Mouse (Mus musculus) skeletal muscle tissue, adult 2 months (tissue): ENCODE data around the gene Reck.

ENCODE experiments used
- DNase-seq: peaks from one replicate; pipeline ENCODE4 v3.0.0-alpha.2; 2012; ENCODE audit warnings: low read depth, low spot score

Reck gene

DNA sequence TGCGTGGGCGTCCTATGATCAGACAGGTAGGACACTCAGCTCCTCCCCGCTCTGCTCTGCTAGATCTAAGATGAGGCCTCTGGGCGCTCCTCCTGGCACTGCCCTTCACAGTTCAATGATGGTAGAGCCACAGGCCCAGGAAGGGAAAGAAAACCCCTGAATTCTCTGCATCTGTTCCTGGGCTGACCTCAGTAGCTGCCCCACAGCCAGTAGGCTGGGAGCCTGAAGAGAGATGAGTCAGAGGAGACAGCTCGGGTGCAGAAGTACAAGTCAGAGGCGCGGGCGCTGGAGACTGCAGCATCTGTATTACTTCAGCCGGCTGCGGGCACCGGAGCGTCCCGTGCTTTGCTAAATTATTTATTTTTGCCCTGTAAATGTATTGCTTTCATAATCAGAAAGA lies 93.3 kb downstream of the Reck start:
- DNase-seq, result no peak

DNA sequence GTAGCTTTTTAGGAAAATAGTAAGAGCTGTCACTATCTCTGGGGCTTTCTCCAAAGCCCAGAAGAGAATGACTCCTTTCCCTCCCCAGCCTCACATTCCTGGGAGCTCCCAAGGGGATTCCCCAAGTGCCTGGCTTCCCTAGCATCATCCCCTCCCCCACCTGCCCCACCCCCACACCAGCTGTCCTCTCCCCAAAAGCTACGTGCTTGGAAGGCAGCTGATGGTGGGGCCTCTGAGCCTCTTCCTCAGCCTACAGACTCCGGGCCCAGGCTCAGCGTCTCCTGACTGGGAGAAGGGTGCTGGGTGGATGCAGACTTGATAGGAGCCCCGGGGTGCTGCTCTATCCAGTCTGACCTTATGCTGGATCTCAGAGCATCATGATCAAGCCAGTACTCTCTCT lies 94.0 kb downstream of the Reck start:
- DNase-seq, result no peak

DNA sequence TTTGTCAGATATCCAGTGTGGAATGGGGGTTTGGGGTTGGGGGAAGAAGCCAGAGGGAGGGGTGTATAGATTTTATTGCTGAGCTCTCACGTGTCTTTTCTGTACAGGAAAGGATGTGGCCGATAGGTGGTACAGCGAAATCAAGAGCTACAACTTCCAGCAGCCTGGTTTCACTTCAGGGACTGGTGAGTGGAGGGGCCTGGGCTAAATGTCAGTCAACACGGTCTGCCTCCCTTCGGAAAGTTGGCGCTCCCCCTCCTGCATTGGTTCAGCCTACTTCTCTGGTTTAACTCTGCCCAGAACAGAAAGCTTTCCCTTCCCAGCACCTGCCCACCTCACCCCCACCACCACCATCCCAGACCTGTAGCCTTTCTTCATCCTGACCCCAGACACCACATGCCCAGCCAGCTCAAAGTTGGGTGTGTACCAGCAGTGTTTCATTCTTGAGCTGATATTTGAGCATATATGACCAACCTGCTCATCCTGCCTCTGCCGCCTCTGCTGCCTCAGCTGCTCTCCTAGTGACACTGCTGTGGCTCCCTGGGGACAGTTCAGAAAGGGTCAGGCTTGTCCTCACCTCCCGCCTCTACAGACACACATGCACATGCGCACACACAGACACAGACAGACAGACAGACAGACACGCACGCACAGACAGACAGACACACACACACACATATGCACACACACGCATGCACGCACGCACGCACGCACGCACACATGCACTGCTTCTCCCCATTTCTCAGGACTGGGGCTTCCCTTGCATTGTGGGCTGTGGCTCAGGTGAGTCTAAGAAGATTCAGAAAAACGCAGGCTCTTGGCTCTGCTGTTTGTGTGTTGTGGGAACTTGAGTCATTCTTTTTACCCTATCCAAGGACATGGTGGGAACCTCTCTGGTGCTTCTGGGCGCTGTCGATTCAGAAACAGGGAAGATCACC lies 95.3 kb downstream of the Reck start:
- DNase-seq, result no peak

DNA sequence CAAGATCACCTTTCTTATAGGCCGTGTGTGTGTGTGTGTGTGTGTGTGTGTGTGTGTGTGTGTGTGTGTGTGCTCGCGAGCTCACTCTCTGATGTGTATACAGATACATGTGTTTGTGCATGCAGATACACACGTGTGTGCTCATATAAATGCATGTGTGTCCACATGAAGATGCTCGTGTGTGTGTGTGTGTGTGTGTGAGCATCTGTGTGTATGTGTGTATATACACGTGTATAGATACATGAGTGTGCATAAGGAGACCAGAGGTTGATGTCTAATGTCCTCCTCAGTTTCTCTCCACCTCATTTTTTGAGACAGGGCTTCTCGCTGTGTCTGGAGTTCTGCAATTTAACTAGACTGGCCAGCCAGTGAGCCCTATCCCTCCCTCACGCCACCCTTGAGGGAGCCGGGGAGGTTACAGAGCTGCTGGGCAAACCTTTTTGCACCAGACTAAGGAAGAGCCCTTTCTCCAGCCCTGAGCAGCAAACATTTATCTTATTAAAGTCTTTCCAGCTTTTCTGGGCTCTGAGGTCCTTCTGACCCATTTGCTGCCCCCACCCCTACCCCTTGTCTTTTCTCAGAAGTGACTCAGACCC lies 96.3 kb downstream of the Reck start:
- no peak for DNase-seq

DNA sequence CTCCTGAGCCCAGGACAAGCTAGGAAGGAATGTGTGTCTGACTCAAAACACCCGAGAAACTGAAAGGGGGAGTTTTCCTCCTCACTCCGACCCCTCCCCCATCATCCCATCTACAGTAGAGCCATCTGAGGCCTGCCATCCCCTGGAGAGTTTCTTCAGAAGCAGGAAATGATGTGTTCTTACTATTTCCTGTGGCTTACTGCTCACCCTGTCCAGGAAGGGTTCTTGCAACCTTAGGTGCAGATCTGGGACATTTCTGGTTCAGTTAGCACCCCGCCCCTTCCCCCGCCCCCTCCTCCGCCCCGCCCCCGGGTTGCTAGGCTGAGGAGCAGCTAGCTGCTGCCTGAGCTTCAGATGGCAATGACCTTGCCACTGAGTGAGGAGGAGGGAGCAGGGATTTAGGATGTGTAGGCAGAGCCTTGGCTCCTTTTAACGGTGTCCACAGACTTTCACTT lies 96.8 kb downstream of the Reck start:
- no peak for DNase-seq

DNA sequence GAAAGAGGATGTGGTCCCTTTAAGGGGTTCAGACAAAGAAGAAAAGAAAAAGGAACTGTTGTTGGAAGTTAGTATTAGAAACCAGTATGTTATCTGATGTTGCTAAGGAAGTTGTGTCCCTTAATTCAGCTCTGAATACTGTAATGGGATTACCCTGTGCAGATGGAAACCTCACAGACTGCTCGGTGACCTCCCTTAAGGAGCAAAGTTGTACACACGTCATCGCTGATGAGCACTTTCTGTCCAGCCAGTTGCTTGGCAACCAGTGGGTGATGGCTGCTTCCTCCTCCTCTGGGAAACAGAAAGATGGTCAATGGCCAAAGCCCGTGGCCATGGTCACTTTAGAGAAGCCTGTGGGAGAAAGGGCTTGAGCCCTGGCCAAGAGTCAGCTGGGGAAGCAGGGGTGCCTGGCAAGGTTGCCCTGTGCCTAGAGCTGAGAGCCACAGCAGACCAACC lies 98.2 kb downstream of the Reck start:
- peak; percentile 87 for DNase-seq

DNA sequence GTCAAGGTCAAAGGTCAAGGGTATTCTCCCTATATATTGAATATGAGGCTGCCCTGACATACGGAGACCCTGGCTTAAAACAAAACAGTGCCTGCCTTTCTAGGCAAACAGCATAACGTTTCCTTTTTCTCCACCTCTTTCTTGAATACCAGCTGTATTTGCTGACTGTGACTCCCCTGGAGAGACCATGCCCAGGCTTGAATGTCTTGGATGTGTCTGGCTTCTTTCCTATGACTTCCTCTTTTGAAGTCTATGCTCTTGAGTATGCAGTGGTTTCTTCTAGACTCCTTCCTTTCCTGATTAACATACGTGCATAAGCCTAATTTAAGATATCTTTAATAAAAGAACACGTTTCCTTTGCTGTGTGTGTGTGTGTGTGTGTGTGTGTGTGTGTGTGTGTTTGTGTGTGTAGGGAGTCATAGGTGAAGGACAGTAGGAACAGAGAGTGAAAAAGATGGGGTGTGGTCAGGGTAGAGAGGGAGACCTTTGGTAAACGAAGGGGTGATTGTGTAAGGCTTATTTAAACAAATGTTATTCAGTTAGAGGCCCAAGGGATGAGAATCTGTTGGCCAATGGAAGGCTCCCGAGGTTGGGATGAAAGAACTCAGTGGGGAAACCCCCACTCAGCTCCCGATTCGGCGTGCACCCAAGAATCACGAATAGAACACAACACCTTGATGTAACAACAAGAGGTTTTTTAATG lies 99.7 kb downstream of the Reck start:
- DNase-seq, result no peak

DNA sequence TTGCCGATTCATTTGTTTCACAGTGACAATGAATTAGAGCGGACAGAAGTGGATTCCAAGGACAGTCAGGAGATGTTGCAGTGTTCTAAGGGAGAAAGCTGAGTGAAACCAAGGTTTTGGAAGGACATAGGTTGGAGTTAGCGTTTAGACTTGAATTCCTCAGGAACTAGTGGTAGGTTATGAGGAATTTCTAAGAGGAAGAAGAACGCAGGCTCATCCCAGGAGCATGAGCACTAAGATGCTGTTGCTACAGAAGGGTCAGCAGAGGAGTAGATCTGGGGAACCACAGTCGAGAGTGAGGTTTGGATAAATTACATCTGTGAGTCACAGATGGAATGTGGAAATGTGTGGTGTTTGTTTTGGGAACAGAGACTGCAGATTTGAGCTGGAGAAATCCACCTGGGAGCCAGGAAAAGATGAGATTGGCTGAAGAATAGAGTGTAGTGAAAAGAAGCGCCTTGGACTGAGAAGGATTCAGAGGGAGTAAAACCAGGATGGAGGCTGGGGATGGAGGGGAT lies 101.0 kb downstream of the Reck start:
- DNase-seq, result no peak

DNA sequence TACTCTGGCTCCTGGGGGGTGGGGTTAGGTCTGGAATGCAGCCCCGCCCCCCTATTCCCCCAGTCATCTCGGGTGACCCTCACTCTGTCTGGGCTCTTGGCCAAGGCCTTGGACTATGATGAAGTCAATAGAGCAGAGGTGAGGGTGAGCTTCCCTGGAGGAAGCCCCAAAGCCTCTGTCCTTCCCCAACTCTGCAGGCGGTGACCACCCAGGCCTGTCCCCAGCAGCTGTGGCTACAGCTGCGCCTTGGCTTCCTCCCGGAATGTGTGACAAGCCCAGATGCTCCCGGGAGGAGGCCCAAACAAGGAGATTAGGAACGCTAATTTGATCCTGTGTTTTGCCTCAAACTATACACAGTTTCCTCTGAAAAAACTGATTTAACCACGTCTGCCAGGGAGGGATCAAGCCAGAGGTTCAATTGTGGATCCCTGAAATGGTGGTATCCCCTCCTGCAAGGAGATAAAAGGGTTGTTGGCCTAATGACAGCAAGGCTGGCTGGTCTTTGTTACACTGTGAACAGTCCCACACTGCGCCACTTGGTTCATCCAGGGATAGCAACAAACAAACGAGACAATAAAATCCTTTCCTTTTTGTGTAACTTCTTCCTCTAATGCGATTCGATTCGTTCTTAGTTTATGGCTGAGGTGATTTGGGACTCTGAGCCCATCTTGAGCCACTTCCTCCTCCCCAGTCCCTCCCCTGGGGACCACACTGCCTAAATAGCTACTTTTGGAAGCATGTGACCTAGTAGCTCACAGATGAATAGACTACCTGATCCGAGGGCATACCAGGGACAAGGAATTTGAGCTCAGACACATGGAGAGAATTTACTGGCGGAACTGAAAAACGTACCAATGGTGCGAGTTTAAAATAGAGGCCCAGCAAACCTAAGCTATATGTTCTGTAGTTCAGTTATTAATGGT lies 103.5 kb downstream of the Reck start:
- DNase-seq, result peak; percentile 53

DNA sequence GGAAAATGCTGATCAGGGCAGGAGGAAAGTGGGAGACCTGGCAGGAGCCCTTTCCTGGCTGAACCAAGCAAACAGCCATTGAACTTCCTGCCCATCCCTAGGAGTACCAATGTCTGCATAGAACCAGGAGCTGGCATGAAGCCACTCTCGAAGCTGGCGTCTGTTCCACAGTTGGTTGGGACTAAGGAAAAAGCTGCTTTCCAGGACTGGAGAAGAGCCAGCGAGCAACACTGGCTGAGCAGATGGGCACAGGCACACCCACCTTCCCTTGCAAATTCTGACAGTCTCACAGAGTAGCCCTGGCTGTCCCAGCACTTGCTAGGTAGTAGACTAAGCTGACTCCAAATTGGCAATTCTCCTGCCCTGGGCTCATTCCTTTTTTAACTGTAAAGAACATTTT lies 104.4 kb downstream of the Reck start:
- DNase-seq, result no peak

DNA sequence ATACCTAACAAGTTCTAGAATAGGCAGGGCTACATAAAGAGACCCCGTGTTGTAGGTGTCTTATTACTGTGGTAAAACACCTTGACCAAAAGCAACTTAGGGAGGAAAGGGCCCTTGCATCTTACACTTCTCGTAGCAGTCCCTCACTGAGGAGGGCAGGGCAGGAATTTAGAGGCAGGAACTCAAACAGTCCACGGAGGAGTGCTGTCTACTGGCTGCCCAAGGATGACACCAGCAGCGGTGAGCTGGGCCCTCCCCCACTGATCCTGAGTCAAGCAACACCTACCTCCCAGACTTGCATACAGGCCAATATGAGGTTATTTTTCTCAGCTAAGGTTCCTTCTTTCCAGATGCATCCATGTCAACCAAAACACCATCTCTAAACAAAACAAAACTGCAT lies 104.9 kb downstream of the Reck start:
- DNase-seq, result no peak

DNA sequence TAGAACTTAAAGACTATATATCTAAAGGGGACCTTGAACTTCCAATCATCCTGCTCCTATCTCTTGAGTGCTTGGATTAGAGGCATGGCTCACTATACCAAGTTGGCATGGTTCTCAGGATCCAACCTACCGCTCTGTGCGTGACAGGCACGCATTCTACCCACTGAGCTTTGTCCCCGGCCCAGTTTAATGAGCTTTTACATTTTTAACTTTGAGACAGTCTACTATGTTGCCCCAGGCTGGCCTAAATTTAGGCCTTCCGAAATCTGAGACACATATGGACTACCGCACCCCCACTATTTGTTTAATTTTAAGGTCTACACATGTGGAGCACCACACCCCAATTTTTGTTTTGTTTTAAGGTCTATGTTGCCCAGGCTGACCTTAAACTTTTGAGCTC lies 105.5 kb downstream of the Reck start:
- DNase-seq, result no peak

DNA sequence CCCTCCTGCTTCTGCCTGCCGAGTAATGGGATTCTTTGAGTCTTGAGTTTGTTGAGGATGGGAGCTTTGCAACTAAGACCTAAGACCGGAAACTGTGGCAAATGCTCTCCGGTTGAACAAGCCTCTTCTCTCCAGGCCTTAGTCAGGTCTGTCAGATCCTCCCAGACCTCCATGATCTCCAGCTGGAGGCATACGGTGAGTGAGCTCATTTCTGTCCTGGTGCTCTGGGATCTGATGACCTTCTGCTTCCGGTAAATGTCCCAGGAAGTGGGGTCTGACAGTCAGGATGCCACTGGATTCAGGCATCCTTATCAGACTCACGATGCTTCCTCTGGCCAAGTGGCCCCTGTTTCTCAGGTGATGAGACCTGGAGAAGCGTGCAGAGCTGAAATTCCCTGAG lies 105.9 kb downstream of the Reck start:
- DNase-seq, result no peak

DNA sequence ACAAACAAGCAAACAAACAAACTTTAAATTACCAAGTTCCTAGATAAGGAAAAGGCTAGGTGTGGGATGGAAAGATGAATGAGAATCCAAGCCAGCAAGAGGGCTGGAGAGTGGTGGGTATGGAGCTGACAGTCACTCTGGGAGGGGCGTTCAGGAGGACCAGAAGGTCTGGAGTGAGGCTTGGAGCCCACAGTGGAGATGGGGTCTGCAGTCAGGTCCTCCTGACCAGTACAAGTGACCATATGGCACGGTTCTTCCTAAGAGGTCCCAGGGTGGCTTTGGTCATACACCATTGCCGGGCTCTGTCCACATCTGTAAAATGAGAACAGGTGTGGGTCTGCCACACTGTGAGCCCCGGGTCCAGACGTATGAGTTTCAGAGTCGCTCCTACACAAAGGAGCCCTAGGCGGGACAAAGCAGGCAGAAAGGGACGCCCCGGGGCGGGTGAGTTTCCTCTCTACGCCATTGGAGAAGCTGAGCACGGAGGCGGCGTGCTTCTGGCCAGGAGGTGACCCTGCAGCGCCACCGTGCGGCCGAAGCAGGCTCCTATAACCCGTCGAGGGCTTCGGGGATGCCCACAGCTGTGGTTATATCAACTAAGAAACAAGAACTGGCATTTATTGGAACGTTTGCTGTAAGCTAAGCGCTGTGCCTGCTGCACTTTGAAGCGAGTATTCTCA lies 106.9 kb downstream of the Reck start:
- peak; percentile 86 for DNase-seq

DNA sequence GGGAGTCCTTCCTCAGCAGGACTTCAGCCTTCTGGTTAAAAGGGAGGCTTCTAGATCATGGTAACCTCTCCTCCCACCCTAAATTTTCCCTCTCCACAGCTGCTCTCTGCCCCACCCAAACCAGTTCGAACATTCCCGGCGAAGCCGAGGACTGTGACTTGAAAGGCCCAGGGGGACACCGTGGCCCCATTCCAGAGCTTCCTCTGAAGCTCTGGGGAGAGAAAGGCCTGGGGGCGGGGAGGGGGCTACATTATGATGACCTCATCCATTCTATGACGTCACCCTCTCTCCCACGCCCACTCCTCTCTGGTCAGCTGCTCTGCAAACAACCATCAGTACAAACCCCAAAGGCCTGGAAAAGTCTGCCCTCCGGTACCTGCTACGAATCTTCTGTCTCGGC lies 107.9 kb downstream of the Reck start, which contains the start of gene Ccin:
Gene Ccin (plus strand): TSS at position 303 of the 400 bp plus-strand sequence.
- DNase-seq, result no peak

DNA sequence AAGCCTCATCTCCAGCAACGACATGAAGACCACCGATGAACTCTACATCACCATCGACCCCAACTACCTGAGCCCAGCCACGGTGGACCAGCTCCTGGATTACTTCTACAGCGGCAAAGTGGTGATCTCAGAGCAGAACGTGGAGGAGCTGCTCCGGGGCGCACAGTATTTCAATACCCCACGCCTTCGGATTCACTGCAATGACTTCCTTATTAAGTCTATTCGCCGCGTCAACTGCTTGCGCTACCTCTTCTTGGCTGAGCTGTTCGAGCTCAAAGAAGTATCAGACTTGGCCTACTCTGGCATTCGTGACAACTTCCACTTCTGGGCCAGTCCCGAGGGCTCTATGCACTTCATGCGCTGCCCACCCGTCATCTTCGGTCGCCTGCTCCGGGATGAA lies 108.4 kb downstream of the Reck start:
- DNase-seq, result no peak

DNA sequence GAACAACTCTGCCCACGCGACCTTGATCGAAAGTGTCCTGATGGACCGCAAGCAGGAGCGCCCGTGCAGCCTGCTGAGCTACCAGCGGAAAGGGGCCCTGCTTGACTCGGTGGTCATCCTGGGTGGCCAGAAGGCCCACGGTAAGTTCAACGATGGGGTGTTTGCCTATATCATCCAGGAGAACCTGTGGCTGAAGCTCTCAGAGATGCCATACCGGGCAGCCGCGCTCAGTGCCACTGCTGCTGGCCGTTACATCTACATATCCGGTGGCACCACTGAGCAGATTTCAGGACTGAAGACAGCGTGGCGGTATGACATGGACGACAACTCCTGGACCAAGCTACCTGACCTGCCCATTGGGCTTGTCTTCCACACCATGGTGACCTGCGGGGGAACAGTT lies 109.0 kb downstream of the Reck start:
- DNase-seq, result no peak

DNA sequence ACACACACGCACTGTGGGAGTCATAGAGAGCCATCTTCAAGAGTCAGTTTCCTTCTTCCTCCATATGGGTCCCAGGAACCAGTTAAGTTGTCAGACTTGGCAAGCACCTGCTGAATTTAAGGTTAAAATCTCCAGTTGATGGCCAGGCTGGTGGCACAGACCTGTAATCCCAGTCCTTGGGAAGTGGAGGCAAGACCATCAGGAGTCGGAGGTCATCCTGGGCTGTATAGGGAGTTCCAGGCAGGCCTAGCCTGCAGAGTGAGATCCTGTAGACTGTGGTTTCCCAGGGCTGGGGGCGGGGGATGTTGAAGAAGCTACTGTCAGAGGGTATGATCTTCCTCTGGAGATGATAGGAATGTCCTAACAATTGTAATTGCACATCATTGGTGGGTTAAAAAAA lies 113.6 kb downstream of the Reck start:
- DNase-seq, result no peak

DNA sequence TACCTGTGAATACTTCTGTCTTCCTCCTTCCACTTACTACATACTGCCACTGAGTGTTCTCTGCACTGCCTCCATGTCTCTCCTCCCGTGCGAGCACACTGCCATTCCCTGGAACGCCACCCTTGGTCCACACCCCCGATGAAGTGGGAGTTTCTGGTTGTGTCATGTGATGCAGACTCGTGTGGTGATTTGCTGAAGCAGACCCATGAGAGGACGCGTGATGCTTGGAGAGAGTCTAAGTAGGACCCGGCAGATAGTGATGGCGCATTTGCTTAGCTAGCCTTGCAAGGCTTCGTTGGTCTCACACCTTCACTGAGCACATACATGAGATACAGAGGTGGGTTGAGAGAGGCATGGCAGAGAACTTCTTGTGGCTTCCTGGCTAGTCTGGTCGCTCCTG lies 117.7 kb downstream of the Reck start:
- no peak for DNase-seq

DNA sequence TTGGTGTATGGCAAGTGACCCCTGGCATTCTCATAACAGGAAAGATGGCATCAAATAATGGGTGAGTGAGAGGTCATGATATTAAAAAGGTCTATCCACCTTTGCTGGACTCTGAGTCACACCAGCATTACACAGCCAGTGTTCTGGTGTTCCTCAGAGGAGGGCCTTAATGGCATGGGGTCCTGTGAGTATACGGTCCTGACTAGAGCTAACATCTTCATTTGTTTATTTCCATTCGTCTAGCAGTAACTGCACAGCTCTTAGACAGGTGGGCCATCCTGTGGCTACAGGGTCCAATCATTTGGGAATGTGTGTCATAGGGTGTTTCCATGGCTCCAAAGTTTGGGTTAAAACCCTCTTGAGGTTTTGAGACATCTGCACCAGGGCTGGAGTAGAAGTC lies 119.0 kb downstream of the Reck start:
- no peak for DNase-seq
